Comparison of ENCODE assay signal across 13 mouse cellular contexts in genomic region chr5:114603975-114604374, GRCm38 (mm10). TPM values are rescaled to one million over a fixed set of nuclear protein-coding genes. Genes with fewer than 3 reads are reported as not detected.
A peak's percentile ranks its signal among the peaks of the same experiment; 100 is the strongest.
DNase-seq lines count a peak whose midpoint lies in the region; ATAC-seq and TF ChIP-seq lines count a peak whose summit lies in the region.
"Had no signal": no experiment of that assay in that cellular context is flagged by ENCODE, and none has a peak within 500 bp of the region (broad histone marks: within the 10 kb centered on the region; RNA-seq: fewer than 3 reads in every experiment).

No protein-coding gene starts in this region.

- H3K4me3 ChIP-seq in gastrocnemius, adult 2 months, result no peak overlapping the region
- H3K4me3 ChIP-seq in lung, postnatal 0 days (ENCODE audit: low read depth, low read length), result no peak overlapping the region
- H3K4me3 ChIP-seq: embryonic facial prominence, embryonic 15.5 days had no signal

- no peak overlapping the region for H3K4me2 ChIP-seq in lung, postnatal 0 days (replicated peaks; ENCODE audit: low read depth, low read length)
- H3K4me2 ChIP-seq: embryonic facial prominence, embryonic 15.5 days had no signal

- intact Hi-C loops in gastrocnemius, adult 2 months (cut with DNase I), result no loop called here

- no peak for DNase-seq in gastrocnemius, adult 2 months
- DNase-seq in gastrocnemius, postnatal 25 days, result no peak
- DNase-seq in lung, postnatal 0 days (ENCODE audit: low spot score), result no peak
- no peak for DNase-seq in lung, postnatal 14 days
- DNase-seq in B cell, adult 2 months, result peak; percentile 33 to 40
- DNase-seq in adipocyte (ENCODE audit: low spot score), result peak; percentile 18
- no peak for DNase-seq in right cerebral cortex, postnatal 14 days
- DNase-seq in adrenal gland, postnatal 36 days, result no peak
- DNase-seq: adrenal gland, postnatal 25 days; cerebellum, adult 9-11 months; gastrocnemius, postnatal 10 days; lung, adult 18-20 months had no signal

- peak; percentile 36; the same call in 1 of the 2 replicates for TF ChIP-seq CTCF in gastrocnemius, adult 2 months (IDR thresholded peaks at IDR 0.05)
- peak; percentile 57 for TF ChIP-seq CTCF in lung, postnatal 0 days (IDR thresholded peaks at IDR 0.05)

- no peak overlapping the region for H3K27ac ChIP-seq in gastrocnemius, adult 2 months
- no peak overlapping the region for H3K27ac ChIP-seq in lung, postnatal 0 days (ENCODE audit: low read length)
- H3K27ac ChIP-seq: embryonic facial prominence, embryonic 15.5 days had no signal

- no peaks in the 10 kb centered on the region for H3K9me3 ChIP-seq in lung, postnatal 0 days (ENCODE audit: low read length)
- H3K9me3 ChIP-seq: embryonic facial prominence, embryonic 15.5 days had no signal

- H3K4me1 ChIP-seq in lung, postnatal 0 days (ENCODE audit: insufficient read depth, low read depth, low read length), result peaks cover 8% of the 10 kb centered on the region; the same call in 1 of the 2 replicates

- no peaks in the 10 kb centered on the region for H3K36me3 ChIP-seq in lung, postnatal 0 days (ENCODE audit: insufficient read depth, low read length)
- H3K36me3 ChIP-seq: embryonic facial prominence, embryonic 15.5 days had no signal

- no peak for ATAC-seq in lung, postnatal 0 days

- no peak for TF ChIP-seq EP300 in lung, postnatal 0 days (IDR thresholded peaks at IDR 0.05)

- 78% methylated on average over 5 of the region's 5 CpGs for WGBS in lung, postnatal 0 days

- no peak overlapping the region for H3K9ac ChIP-seq in lung, postnatal 0 days (replicated peaks; ENCODE audit: low read depth)
- H3K9ac ChIP-seq: embryonic facial prominence, embryonic 15.5 days had no signal

- H3K27me3 ChIP-seq in lung, postnatal 0 days (replicated peaks; ENCODE audit: insufficient read depth, low read length), result no peaks in the 10 kb centered on the region

RNA-seq across cellular contexts. Expression of gene Fam222a, which starts 36.2 kb away (rescaled TPM):
- total RNA-seq in gastrocnemius, adult 2 months (2021), result 1 to 10 TPM in 1 of 2 experiments, under 1 TPM in 1; 0.18 to 1.1 TPM
- under 1 TPM; 0.29 to 0.54 TPM for total RNA-seq in gastrocnemius, postnatal 25 days (2021)
- 1.9 and 2.3 TPM in 2 replicates for polyA plus RNA-seq in lung, postnatal 0 days (2015; fragmentation: Nextera tagmentation; extraction: Ambion mirVana)
- 100 to 1,000 TPM in 1 of 2 experiments, 10 to 100 TPM in 1; 52.1 to 118 TPM for total RNA-seq in adrenal gland, postnatal 36 days (2021)

RNA-seq across cellular contexts. Expression of gene Trpv4, which starts 54.2 kb away (rescaled TPM):
- total RNA-seq in gastrocnemius, adult 2 months (2021), result 1 to 10 TPM; 1.9 to 2.0 TPM
- total RNA-seq in gastrocnemius, postnatal 25 days (2021), result 1 to 10 TPM; 1.6 to 2.7 TPM
- 2.2 and 3.4 TPM in 2 replicates for polyA plus RNA-seq in lung, postnatal 0 days (2015; fragmentation: Nextera tagmentation; extraction: Ambion mirVana)
- total RNA-seq in adrenal gland, postnatal 36 days (2021), result 1 to 10 TPM; 1.5 to 2.7 TPM

Comparison
In these comparisons a context has a peak if more than half of its experiments do, and no peak if none do; other contexts are left out.
1. DNase-seq: peak in B cell, adult 2 months (2 of 2) and adipocyte (single experiment); none in gastrocnemius, adult 2 months (single experiment), gastrocnemius, postnatal 25 days (single experiment), lung, postnatal 0 days (single experiment), lung, postnatal 14 days (single experiment), right cerebral cortex, postnatal 14 days (single experiment) and adrenal gland, postnatal 36 days (0 of 2).
2. RNA of gene Fam222a, which starts 36.2 kb away (total RNA-seq): 52.1 to 118 TPM in adrenal gland, postnatal 36 days; 0.18 to 1.1 TPM in gastrocnemius, adult 2 months and 0.29 to 0.54 TPM in gastrocnemius, postnatal 25 days; every median in the first group is over 10 times any median in the second.